ENCODE assay signal across 13 mouse cellular contexts in the genomic region with DNA sequence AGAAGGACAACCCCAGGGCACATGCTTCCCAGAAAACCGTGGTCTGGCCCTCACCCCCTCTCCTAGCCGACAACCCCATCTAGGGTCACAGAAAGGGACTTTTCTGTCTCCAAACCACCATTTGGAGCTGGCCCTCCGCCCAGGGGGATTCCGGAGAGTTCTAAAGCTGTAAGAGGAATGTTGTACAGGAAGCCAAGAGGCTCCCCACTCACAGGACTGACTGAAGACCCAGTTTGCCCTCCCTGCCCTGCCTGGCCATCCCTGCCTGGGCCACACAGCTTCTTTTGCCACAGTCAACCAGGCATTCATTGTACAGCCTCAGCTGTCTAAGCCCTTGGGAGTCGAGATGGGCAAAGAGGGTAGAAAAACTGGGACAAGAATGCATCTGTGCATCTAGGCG. TPM values are rescaled to one million over a fixed set of nuclear protein-coding genes. Genes with fewer than 3 reads are reported as not detected.
DNase-seq lines count a peak whose midpoint lies in the region; ATAC-seq and TF ChIP-seq lines count a peak whose summit lies in the region.
"Had no signal": no experiment of that assay in that cellular context is flagged by ENCODE, and none has a peak within 500 bp of the region (broad histone marks: within the 10 kb centered on the region; RNA-seq: fewer than 3 reads in every experiment).

No protein-coding gene starts in this region.

- DNase-seq in heart, postnatal 4 days, result peak; percentile 39
- DNase-seq in heart, adult 8-10 months (ENCODE audit: low spot score), result no peak
- DNase-seq in lung, adult 18-20 months, result no peak
- peak; percentile 62 for DNase-seq in Patski (ENCODE audit: low read depth, low spot score)
- no peak for DNase-seq in limb, embryonic 11.5 days (ENCODE audit: low spot score)
- DNase-seq in adipocyte (ENCODE audit: low spot score), result no peak
- DNase-seq in ovary, postnatal 10 days (ENCODE audit: low spot score), result no peak
- DNase-seq: adrenal gland, postnatal 10 days; thymus, adult 18-20 months had no signal

- H3K27me3 ChIP-seq in lung, embryonic 15.5 days, result no peaks in the 10 kb centered on the region
- no peaks in the 10 kb centered on the region for H3K27me3 ChIP-seq in Patski
- H3K27me3 ChIP-seq in limb, embryonic 11.5 days (ENCODE audit: control insufficient read depth, insufficient read depth, low read length), result no peaks in the 10 kb centered on the region
- H3K27me3 ChIP-seq: limb, embryonic 15.5 days had no signal

- CTCF ChIA-PET in Patski (lab: Charles Lee), result interaction anchor here (0.8 to 4.2 kb wide), 9 partner anchors 9 to 37 kb away, joined by 3 to 41 read pairs (median 4); a partner anchor contains a TSS

- no peaks in the 10 kb centered on the region for H3K36me3 ChIP-seq in lung, embryonic 15.5 days
- H3K36me3 ChIP-seq in limb, embryonic 11.5 days (ENCODE audit: control insufficient read depth, insufficient read depth, low read length), result no peaks in the 10 kb centered on the region
- H3K36me3 ChIP-seq: limb, embryonic 15.5 days had no signal

- H3K4me1 ChIP-seq in lung, embryonic 15.5 days, result 0 out of 2 replicates have a peak, but pooled peaks cover 6% of the 10 kb centered on the region
- peaks cover 8% of the 10 kb centered on the region; the same call in 1 of the 2 replicates for H3K4me1 ChIP-seq in limb, embryonic 11.5 days (ENCODE audit: control insufficient read depth, insufficient read depth, low read length)

- H3K9me3 ChIP-seq in lung, embryonic 15.5 days, result no peaks in the 10 kb centered on the region
- H3K9me3 ChIP-seq in limb, embryonic 11.5 days (ENCODE audit: control insufficient read depth, low read length), result no peaks in the 10 kb centered on the region
- H3K9me3 ChIP-seq: limb, embryonic 15.5 days had no signal

- WGBS in lung, embryonic 15.5 days, result 49% methylated on average over 6 of the region's 6 CpGs
- WGBS in limb, embryonic 11.5 days, result 89% methylated on average over 6 of the region's 6 CpGs

- no peak overlapping the region for H3K9ac ChIP-seq in lung, embryonic 15.5 days
- peak overlapping the region; percentile 22; the same call in 1 of the 2 replicates for H3K9ac ChIP-seq in limb, embryonic 11.5 days (ENCODE audit: low read length)
- H3K9ac ChIP-seq: limb, embryonic 15.5 days had no signal

- peak overlapping the region; percentile 29; the same call in 1 of the 2 replicates for H3K27ac ChIP-seq in lung, embryonic 15.5 days
- no peak overlapping the region for H3K27ac ChIP-seq in limb, embryonic 11.5 days (replicated peaks; ENCODE audit: low read depth, low read length)
- H3K27ac ChIP-seq: limb, embryonic 15.5 days had no signal

- in situ Hi-C loops in Patski (cut with MboI; ENCODE audit: low pct_unique_long_range_greater_than_20kb), result no loop called here

- ATAC-seq in lung, embryonic 15.5 days (ENCODE audit: borderline replicate concordance, extremely low read depth, low FRiP score, low TSS enrichment), result peak; percentile 15; the same call in 1 of the 2 replicates
- ATAC-seq in Patski, result no peak
- ATAC-seq in limb, embryonic 11.5 days (ENCODE audit: insufficient number of reproducible peaks, low FRiP score, low TSS enrichment, low read depth), result no peak
- ATAC-seq: CD4-positive, CD25-positive, alpha-beta regulatory T cell, adult 4 months had no signal

- POLR2A ChIA-PET in Patski (lab: Charles Lee), result interaction anchor here (2.2 kb wide), 1 partner anchor 27 kb away, joined by 6 read pairs; no protein-coding TSS in a partner anchor

- no peak overlapping the region for H3K4me3 ChIP-seq in lung, embryonic 15.5 days
- H3K4me3 ChIP-seq in limb, embryonic 11.5 days (ENCODE audit: low read depth, low read length), result no peak overlapping the region
- H3K4me3 ChIP-seq: limb, embryonic 15.5 days had no signal

- no peak overlapping the region for H3K4me2 ChIP-seq in lung, embryonic 15.5 days
- H3K4me2 ChIP-seq in limb, embryonic 11.5 days (ENCODE audit: low read depth, severe bottlenecking), result no peak overlapping the region
- H3K4me2 ChIP-seq: heart, embryonic 11.5 days; limb, embryonic 15.5 days had no signal

- no peak for TF ChIP-seq CTCF in Patski (IDR thresholded peaks at IDR 0.05)

RNA-seq across cellular contexts. Expression of a gene that starts 17.6 kb away (rescaled TPM):
- 1 to 10 TPM; 4.7 to 5.6 TPM for total RNA-seq in heart, postnatal 4 days (2021)
- 1 to 10 TPM; 1.3 to 2.6 (median 1.9) TPM for total RNA-seq in heart, adult 8-10 months (2022)
- 3.4 and 3.5 TPM in 2 replicates for polyA plus RNA-seq in lung, embryonic 15.5 days (2015; fragmentation: Nextera tagmentation; extraction: Ambion mirVana)
- polyA plus RNA-seq in Patski (2021), result 15.1 TPM
- 6.6 and 7.8 TPM in 2 replicates for polyA plus RNA-seq in limb, embryonic 11.5 days (2014; fragmentation: Nextera tagmentation; extraction: Ambion mirVana)
- polyA plus RNA-seq: CD4-positive, CD25-positive, alpha-beta regulatory T cell, adult 4 months had no signal

RNA-seq across cellular contexts. Expression of a gene that starts 56.9 kb away (rescaled TPM):
- total RNA-seq in heart, postnatal 4 days (2021), result 10 to 100 TPM; 50.6 to 54.8 TPM
- total RNA-seq in heart, adult 8-10 months (2022), result 10 to 100 TPM; 39.2 to 43.9 (median 40.1) TPM
- 22.8 and 24.7 TPM in 2 replicates for polyA plus RNA-seq in lung, embryonic 15.5 days (2015; fragmentation: Nextera tagmentation; extraction: Ambion mirVana)
- 63.5 TPM for polyA plus RNA-seq in Patski (2021)
- 33.7 and 40.5 TPM in 2 replicates for polyA plus RNA-seq in limb, embryonic 11.5 days (2014; fragmentation: Nextera tagmentation; extraction: Ambion mirVana)

Comparison
In these comparisons a context has a peak if more than half of its experiments do, and no peak if none do; other contexts are left out.
1. DNase-seq: peak in heart, postnatal 4 days (single experiment) and Patski (single experiment); none in heart, adult 8-10 months (single experiment), lung, adult 18-20 months (0 of 2), limb, embryonic 11.5 days (single experiment), adipocyte (single experiment) and ovary, postnatal 10 days (single experiment).